Mouse (Mus musculus): ENCODE data around the gene Galns.
A peak's percentile ranks its signal among the peaks of the same experiment; 100 is the strongest.

The Galns gene

DNA sequence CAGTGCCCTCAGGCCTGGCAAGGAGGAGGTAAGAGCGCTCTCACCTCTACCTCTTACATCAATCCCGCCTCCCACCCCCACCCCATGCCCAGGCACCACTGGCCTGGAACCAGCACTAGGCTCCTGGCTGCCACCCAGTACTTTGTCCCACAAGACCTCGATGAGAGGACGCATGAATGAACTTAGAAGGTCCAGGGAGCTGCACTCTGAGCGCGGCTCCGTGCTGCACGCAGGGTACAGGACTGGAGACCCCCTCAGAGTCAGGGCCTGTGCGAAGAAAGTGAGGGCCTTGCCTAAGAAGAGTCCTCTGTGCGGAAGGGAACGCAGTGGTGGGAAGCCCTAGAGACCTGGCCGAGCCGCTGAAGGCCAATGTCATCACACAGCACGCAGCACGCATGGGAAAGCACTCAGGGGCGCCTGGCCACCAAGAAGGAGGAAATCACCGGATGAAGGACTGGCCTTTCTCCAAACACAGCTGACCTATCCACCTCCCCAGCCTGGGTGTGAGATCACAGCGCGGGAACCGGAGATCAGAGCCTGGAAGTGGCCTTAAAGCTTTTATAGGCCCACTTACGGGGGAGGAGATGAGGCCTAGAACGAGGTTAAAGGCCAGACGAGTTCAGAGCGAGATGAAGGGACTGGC lies 64.3 kb downstream of the Galns start:
- DNase-seq (ENCODE audit: extremely low read depth, low read depth, low spot score): no peak

- no peak for DNase-seq (ENCODE audit: extremely low read depth, low read depth, low spot score)
Measured at GRCm38 (mm10) chr8:122546066-122546755, 65.1 kb downstream of the Galns start.

DNA sequence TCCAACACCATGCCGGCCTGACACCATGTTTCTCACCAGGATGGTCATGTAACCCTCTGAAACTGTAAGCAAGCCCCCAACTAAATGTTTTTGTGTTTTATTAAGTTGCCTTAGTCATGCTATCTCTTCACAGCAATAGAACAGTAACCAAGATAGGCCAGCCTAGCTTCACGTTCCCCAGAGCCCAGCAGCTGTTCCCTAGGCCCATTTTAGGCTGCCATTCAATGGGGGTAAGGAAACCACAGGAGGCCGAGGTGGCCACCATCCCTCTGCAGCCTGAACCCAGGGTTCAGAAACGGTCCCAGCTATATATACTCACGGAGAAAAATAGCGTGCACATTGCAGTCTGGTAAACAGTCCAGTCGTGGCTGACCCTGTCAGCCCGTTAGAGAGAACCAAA lies 67.1 kb downstream of the Galns start:
- DNase-seq (ENCODE audit: extremely low read depth, low read depth, low spot score): no peak

GRCm38 (mm10) chr8:122538310-122539076 lies 72.8 kb downstream of the Galns start:
- peak; percentile 63 for DNase-seq (ENCODE audit: extremely low read depth, low read depth, low spot score)

- no peak for DNase-seq (ENCODE audit: extremely low read depth, low read depth, low spot score)
Measured at GRCm38 (mm10) chr8:122537812-122538211, 73.5 kb downstream of the Galns start.

- peak; percentile 54 for DNase-seq (ENCODE audit: extremely low read depth, low read depth, low spot score)
Measured at GRCm38 (mm10) chr8:122537033-122537432, 74.2 kb downstream of the Galns start.

DNA sequence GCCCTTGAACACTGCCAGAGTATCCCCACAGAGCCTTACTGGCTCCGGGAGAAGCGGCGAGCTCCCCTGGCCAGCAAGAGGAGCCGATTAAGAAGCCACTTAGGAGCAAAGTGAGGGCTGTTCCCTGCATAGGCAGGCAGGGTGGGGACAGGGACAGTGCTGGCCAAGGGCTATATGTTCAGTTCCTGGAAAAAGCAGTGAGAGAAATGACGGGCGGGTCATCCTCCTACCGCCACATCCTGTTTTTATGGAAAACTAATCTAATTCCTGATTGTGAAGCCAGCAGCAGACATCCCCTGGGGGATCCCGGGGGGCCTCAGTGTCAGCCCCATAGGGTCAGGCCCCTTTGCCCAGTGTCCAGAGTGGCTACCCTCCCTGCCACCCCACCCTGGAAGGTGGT lies 80.0 kb downstream of the Galns start:
- no peak for DNase-seq (ENCODE audit: extremely low read depth, low read depth, low spot score)

GRCm38 (mm10) chr8:122529159-122529558 lies 82.1 kb downstream of the Galns start:
- no peak for DNase-seq (ENCODE audit: extremely low read depth, low read depth, low spot score)
